Mouse (Mus musculus): ENCODE results near the gene Aktip. TPM values are rescaled to one million over a fixed set of nuclear protein-coding genes. Genes with fewer than 3 reads are reported as not detected.

Gene Aktip
- polyA plus RNA-seq, 1 experiment from 2014 or later, result 113 TPM

- ATAC-seq (ENCODE audit: low FRiP score), result no peak
These were observed 75.5 kb downstream of the Aktip start for GRCm38 (mm10) chr8:91124315-91124714.

GRCm38 (mm10) chr8:91118131-91118530 lies 81.6 kb downstream of the Aktip start:
- Histone ChIP-seq H3K27ac (replicated peaks) (no peak overlapping the region), H3K27me3 (replicated peaks) (no peaks in the 10 kb centered on the region), H3K4me1 (no peaks in the 10 kb centered on the region), H3K4me3 (replicated peaks) (no peak overlapping the region), H3K4me2 (no peak overlapping the region), H3K36me3 (peaks cover 78% of the 10 kb centered on the region), H3K9ac (replicated peaks) (no peak overlapping the region), H3K9me3 (replicated peaks) (no peaks in the 10 kb centered on the region)
- 76% methylated on average over 3 of the region's 3 CpGs for WGBS
- no peak for ATAC-seq (ENCODE audit: low FRiP score)

More at GRCm38 (mm10) chr8:91124315-91124714, 75.5 kb downstream of the Aktip start:
- no peaks in the 10 kb centered on the region for H3K27me3 ChIP-seq (replicated peaks)
- peaks cover 86% of the 10 kb centered on the region for H3K36me3 ChIP-seq
- H3K4me1 ChIP-seq, result no peaks in the 10 kb centered on the region
- no peak overlapping the region for H3K4me2 ChIP-seq
- H3K9me3 ChIP-seq (replicated peaks), result no peaks in the 10 kb centered on the region
- 95% methylated on average over 5 of the region's 5 CpGs for WGBS
- H3K27ac ChIP-seq (replicated peaks), result no peak overlapping the region
- H3K4me3 ChIP-seq (replicated peaks), result no peak overlapping the region
- H3K9ac ChIP-seq (replicated peaks), result no peak overlapping the region

DNA sequence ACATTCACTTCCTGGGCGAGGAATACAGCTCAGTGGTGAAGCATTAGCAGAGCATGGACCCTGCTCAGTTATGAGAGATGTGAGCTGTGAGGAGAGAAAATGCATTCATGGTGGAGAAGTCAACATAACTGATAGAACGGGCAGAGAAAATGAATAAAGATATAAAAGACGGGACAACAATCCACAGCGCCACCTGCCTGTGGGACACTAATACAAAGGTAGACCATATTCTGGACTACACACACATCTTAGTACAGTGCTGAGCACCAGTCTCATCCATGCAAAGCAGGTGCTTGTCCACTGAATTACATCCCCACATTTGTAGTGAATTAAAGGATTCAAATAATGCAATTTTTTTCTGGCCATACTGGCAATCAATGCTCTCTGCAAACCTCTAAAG lies 82.2 kb downstream of the Aktip start:
- no peak for ATAC-seq (ENCODE audit: low FRiP score)
- WGBS, result 93% methylated on average over 4 of the region's 4 CpGs
- Histone ChIP-seq H3K4me3 (replicated peaks) (no peak overlapping the region), H3K9me3 (replicated peaks) (no peaks in the 10 kb centered on the region), H3K4me1 (no peaks in the 10 kb centered on the region), H3K9ac (replicated peaks) (no peak overlapping the region), H3K27ac (replicated peaks) (no peak overlapping the region), H3K27me3 (replicated peaks) (no peaks in the 10 kb centered on the region), H3K4me2 (no peak overlapping the region), H3K36me3 (peaks cover 77% of the 10 kb centered on the region)

- 55% methylated on average over 11 of the region's 11 CpGs for WGBS
- no peak for ATAC-seq (ENCODE audit: low FRiP score)
- H3K9me3 ChIP-seq (replicated peaks), result no peaks in the 10 kb centered on the region
- H3K9ac ChIP-seq (replicated peaks), result no peak overlapping the region
- no peaks in the 10 kb centered on the region for H3K27me3 ChIP-seq (replicated peaks)
- no peak overlapping the region for H3K4me2 ChIP-seq
- H3K4me1 ChIP-seq, result no peaks in the 10 kb centered on the region
- H3K27ac ChIP-seq (replicated peaks), result no peak overlapping the region
- no peak overlapping the region for H3K4me3 ChIP-seq (replicated peaks)
- peaks cover 67% of the 10 kb centered on the region for H3K36me3 ChIP-seq
These were observed 84.9 kb downstream of the Aktip start for GRCm38 (mm10) chr8:91114910-91115309.

DNA sequence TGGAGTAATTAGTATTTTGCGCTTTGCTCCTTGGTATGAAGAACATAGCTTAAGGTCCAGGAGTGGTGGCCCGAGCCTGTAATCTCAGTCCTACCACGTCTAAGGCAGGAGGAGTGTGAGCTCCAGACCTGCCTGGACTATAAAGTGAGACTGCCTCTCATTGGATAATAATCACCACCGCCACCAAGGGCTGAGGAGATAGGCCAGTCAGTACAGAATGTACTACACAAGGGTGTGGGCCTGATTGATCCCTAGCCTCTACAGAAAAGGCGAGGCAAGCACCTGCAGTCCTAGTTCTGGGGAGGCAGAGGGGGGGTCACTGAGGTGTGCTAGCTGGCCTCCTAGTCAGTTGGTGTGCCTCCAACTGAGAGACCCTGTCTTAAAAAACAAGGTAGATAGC lies 85.3 kb downstream of the Aktip start:
- Histone ChIP-seq H3K4me1 (no peaks in the 10 kb centered on the region), H3K4me2 (no peak overlapping the region), H3K27me3 (replicated peaks) (no peaks in the 10 kb centered on the region), H3K27ac (replicated peaks) (no peak overlapping the region), H3K9me3 (replicated peaks) (no peaks in the 10 kb centered on the region), H3K36me3 (peaks cover 62% of the 10 kb centered on the region), H3K4me3 (replicated peaks) (no peak overlapping the region), H3K9ac (replicated peaks) (no peak overlapping the region)
- no peak for ATAC-seq (ENCODE audit: low FRiP score)
- 84% methylated on average over 5 of the region's 5 CpGs for WGBS

DNA sequence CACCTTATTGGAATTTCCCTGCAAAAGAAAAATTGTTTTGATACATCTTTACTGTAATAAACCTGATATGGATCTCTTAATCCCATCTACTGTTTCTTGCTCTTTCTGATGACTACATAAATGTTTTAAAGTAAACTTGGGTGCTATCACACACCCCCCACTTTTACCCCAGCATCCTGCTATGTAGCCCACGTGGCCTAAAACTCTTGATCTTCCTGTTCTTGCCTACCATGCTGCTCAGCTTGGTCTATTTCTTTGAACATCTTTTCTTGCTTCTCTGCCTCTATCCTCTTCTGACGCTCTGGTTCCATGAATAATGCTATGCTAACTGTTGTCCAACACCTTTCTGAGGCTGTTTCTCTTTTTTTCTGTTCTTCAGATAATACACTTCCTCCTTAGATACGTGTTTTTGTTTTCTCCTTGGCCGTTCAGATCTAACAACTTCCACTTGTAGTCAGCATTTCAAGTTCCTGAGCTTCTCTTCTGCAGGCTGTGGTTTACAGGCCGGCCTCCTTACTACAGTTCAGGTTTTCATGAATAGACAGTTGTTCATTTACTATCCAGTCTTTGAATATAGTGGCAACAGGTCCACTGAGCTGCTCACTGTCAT lies 87.8 kb downstream of the Aktip start:
- Histone ChIP-seq H3K9me3 (replicated peaks) (no peaks in the 10 kb centered on the region), H3K4me2 (no peak overlapping the region), H3K27ac (replicated peaks) (no peak overlapping the region), H3K36me3 (peaks cover 50% of the 10 kb centered on the region), H3K27me3 (replicated peaks) (no peaks in the 10 kb centered on the region), H3K4me1 (no peaks in the 10 kb centered on the region), H3K4me3 (replicated peaks) (no peak overlapping the region), H3K9ac (replicated peaks) (no peak overlapping the region)
- no peak for ATAC-seq (ENCODE audit: low FRiP score)
- WGBS, result 90% methylated on average over 5 of the region's 5 CpGs

- Histone ChIP-seq H3K27me3 (replicated peaks) (no peaks in the 10 kb centered on the region), H3K36me3 (peaks cover 39% of the 10 kb centered on the region), H3K4me3 (replicated peaks) (no peak overlapping the region), H3K27ac (replicated peaks) (no peak overlapping the region), H3K9me3 (replicated peaks) (no peaks in the 10 kb centered on the region), H3K4me1 (no peaks in the 10 kb centered on the region), H3K4me2 (no peak overlapping the region), H3K9ac (replicated peaks) (no peak overlapping the region)
- 92% methylated on average over 12 of the region's 12 CpGs for WGBS
- ATAC-seq (ENCODE audit: low FRiP score), result no peak
These were observed 93.5 kb downstream of the Aktip start for GRCm38 (mm10) chr8:91106271-91106670.

DNA sequence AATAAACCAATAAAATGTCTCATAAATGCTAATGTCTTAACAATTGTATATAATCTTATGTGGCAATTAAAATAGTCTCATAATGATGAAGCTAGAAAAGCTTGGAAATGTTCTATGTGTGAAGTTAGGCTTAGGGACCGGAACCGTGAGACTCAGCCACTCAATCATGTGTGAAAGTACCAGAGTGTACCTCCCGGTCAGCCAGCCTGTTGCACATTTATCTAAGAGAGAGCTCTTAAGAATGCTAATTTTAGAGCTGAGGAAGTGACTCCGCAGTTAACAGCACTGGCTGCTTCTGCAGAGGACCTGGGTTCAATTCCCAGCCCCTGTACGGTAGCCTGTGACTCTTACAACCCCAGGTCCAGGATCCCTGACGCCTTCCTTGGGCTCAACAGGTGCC lies 101.7 kb downstream of the Aktip start:
- Histone ChIP-seq H3K4me2 (no peak overlapping the region), H3K36me3 (peaks cover 42% of the 10 kb centered on the region), H3K9me3 (replicated peaks) (no peaks in the 10 kb centered on the region), H3K4me1 (no peaks in the 10 kb centered on the region), H3K4me3 (replicated peaks) (no peak overlapping the region), H3K27me3 (replicated peaks) (no peaks in the 10 kb centered on the region), H3K9ac (replicated peaks) (no peak overlapping the region), H3K27ac (replicated peaks) (no peak overlapping the region)
- WGBS, result 83% methylated on average over 6 of the region's 6 CpGs
- no peak for ATAC-seq (ENCODE audit: low FRiP score)

- WGBS, result 86% methylated on average over 5 of the region's 5 CpGs
- Histone ChIP-seq H3K4me2 (no peak overlapping the region), H3K27me3 (replicated peaks) (no peaks in the 10 kb centered on the region), H3K27ac (replicated peaks) (no peak overlapping the region), H3K36me3 (peaks cover 60% of the 10 kb centered on the region), H3K9ac (replicated peaks) (no peak overlapping the region), H3K9me3 (replicated peaks) (no peaks in the 10 kb centered on the region), H3K4me1 (no peaks in the 10 kb centered on the region), H3K4me3 (replicated peaks) (no peak overlapping the region)
- no peak for ATAC-seq (ENCODE audit: low FRiP score)
These were observed 105.6 kb downstream of the Aktip start for GRCm38 (mm10) chr8:91094135-91094534.

DNA sequence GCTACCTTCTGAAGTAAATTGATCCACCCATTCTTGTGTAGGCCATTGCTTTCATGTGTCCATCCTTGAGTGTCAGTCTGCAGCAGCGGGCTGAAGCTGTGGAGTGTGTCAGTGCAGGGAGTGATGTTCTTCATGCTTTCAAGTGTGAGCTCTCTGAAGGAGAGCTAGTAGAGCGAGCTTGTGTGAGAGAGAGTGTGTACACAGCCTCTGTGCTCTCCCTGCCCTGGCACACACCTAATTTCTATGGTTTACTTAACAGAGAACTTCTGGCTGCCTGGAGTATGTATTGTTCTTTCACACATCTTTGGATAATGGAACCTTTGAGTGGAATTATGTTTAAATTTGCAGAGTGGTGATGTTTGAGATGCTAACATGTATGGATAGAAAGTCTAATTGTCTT lies 110.2 kb downstream of the Aktip start:
- Histone ChIP-seq H3K9me3 (replicated peaks) (no peaks in the 10 kb centered on the region), H3K4me1 (no peaks in the 10 kb centered on the region), H3K27me3 (replicated peaks) (no peaks in the 10 kb centered on the region), H3K4me2 (no peak overlapping the region), H3K4me3 (replicated peaks) (no peak overlapping the region), H3K27ac (replicated peaks) (no peak overlapping the region), H3K9ac (replicated peaks) (no peak overlapping the region), H3K36me3 (peaks cover 66% of the 10 kb centered on the region)
- WGBS, result 90% methylated on average over 2 of the region's 2 CpGs
- ATAC-seq (ENCODE audit: low FRiP score), result no peak

DNA sequence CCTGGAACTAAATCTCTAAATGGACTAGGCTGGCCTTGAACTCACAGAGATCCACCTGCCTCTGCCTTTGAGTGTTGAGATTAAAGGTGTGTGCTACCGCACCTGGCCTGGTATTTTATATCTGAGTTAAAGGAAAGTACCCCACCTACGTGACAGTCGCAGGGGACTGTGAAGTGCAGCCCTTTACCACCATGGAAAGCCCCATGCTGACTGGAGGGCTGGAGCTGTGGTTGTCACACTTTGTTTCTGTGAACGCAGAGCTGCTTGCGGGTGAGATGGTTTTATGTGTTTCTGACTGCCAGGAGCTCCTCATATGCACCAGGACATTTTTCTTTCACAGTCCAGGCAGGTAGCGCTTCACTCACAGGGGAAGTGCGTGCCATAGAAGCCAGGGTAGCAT lies 111.3 kb downstream of the Aktip start:
- Histone ChIP-seq H3K9ac (replicated peaks) (no peak overlapping the region), H3K9me3 (replicated peaks) (no peaks in the 10 kb centered on the region), H3K36me3 (peaks cover 67% of the 10 kb centered on the region), H3K4me1 (no peaks in the 10 kb centered on the region), H3K27me3 (replicated peaks) (no peaks in the 10 kb centered on the region), H3K27ac (replicated peaks) (no peak overlapping the region), H3K4me3 (replicated peaks) (no peak overlapping the region), H3K4me2 (no peak overlapping the region)
- ATAC-seq (ENCODE audit: low FRiP score), result no peak
- WGBS, result 94% methylated on average over 7 of the region's 7 CpGs

- Histone ChIP-seq H3K9me3 (replicated peaks) (no peaks in the 10 kb centered on the region), H3K4me2 (no peak overlapping the region), H3K36me3 (peaks cover 49% of the 10 kb centered on the region), H3K27ac (replicated peaks) (no peak overlapping the region), H3K9ac (replicated peaks) (no peak overlapping the region), H3K27me3 (replicated peaks) (no peaks in the 10 kb centered on the region), H3K4me1 (no peaks in the 10 kb centered on the region), H3K4me3 (replicated peaks) (no peak overlapping the region)
- WGBS, result 94% methylated on average over 12 of the region's 12 CpGs
- no peak for ATAC-seq (ENCODE audit: low FRiP score)
These were observed 117.3 kb downstream of the Aktip start for GRCm38 (mm10) chr8:91082428-91082827.

DNA sequence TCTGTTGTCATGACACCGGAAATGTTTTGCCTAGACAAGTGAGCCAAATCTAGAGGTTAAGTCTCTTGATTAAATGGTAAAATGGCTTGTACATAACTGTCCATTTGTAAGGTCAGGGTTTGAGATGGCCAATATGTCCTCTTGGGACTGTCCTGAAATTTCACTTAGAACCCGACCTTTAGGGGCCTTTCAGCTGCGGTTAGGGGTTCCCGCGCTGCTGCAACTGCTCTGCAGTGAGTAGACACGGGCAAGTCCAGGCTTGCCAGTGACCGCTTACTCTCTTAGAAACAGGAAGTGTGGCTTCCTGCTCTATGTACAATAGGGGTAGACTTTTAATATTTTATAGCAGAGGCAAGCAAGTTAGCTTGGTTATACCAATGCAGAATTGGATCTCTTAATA lies 117.9 kb downstream of the Aktip start:
- no peak overlapping the region for H3K9ac ChIP-seq (replicated peaks)
- no peak overlapping the region for H3K4me2 ChIP-seq
- no peak for ATAC-seq (ENCODE audit: low FRiP score)
- H3K4me1 ChIP-seq, result no peaks in the 10 kb centered on the region
- H3K9me3 ChIP-seq (replicated peaks), result no peaks in the 10 kb centered on the region
- no peaks in the 10 kb centered on the region for H3K27me3 ChIP-seq (replicated peaks)
- 80% methylated on average over 7 of the region's 7 CpGs for whole genome bisulfite sequencing
- peaks cover 48% of the 10 kb centered on the region for H3K36me3 ChIP-seq
- no peak overlapping the region for H3K4me3 ChIP-seq (replicated peaks)
- 0 out of 2 replicates have a peak overlapping the region, but pooled peaks have one; percentile 9 for H3K27ac ChIP-seq (replicated peaks)
